Mouse (Mus musculus) ES-E14 (cell line): ENCODE results near the gene Kank2. TPM values are rescaled to one million over a fixed set of nuclear protein-coding genes. Genes with fewer than 3 reads are reported as not detected.

Experiments used
- DNase-seq: peaks from one replicate; pipeline ENCODE4 v3.0.0-alpha.2; 2013; ENCODE audit warnings: low read depth, low spot score
- H3K27ac ChIP-seq: 2 replicates; pipeline ENCODE4 v1.5.1; 2012; ENCODE audit warnings: low read depth, mild to moderate bottlenecking, low read length, moderate library complexity, mixed read lengths; ENCODE audit not compliant: poor library complexity, insufficient read depth, severe bottlenecking
- H3K36me3 ChIP-seq: 2 replicates; pipeline ENCODE4 v1.6.1; 2012; ENCODE audit warnings: mild to moderate bottlenecking, low read length, moderate library complexity, mixed read lengths; ENCODE audit not compliant: control insufficient read depth, poor library complexity, insufficient read depth, severe bottlenecking
- H3K4me1 ChIP-seq, 2 experiments: fragments of 150-350 bp in 1 of 2; sonication (generic) in 1 of 2; 2 replicates each; pipeline ENCODE4 v1.6.1; 2012; ENCODE audit warnings: low read length in 2 of 2, mild to moderate bottlenecking in 1 of 2, mixed read lengths in 1 of 2; ENCODE audit not compliant: control insufficient read depth in 2 of 2, insufficient read depth in 2 of 2, poor library complexity in 1 of 2
- H3K4me3 ChIP-seq, 2 experiments: fragments of 150-350 bp in 1 of 2; sonication (generic) in 1 of 2; 2 replicates each; pipeline ENCODE4 v1.5.1; 2012; ENCODE audit warnings: low read length in 2 of 2, low read depth in 1 of 2, mild to moderate bottlenecking in 1 of 2, mixed read lengths in 1 of 2; ENCODE audit not compliant: insufficient read depth in 1 of 2, poor library complexity in 1 of 2, severe bottlenecking in 1 of 2
- H3K9ac ChIP-seq: 2 replicates; pipeline ENCODE4 v1.6.1; 2012; ENCODE audit warnings: low read depth, mild to moderate bottlenecking, low read length, mixed read lengths; ENCODE audit not compliant: poor library complexity, insufficient read depth, severe bottlenecking
- H3K9me3 ChIP-seq: fragments of 150-350 bp; sonication (generic); 2 replicates; pipeline ENCODE4 v1.6.1; 2012; ENCODE audit warnings: low read depth, mild to moderate bottlenecking, low read length; ENCODE audit not compliant: control insufficient read depth, insufficient read depth
- CHD2 ChIP-seq: IDR thresholded peaks from 2 replicates; pipeline ENCODE4 v1.6.1; 2014; ENCODE audit warnings: mild to moderate bottlenecking, low read depth, low read length, inconsistent platforms
- HCFC1 ChIP-seq: IDR thresholded peaks from 2 replicates; pipeline ENCODE4 v1.6.1; 2012; ENCODE audit warnings: low read length, inconsistent platforms, borderline replicate concordance; ENCODE audit not compliant: insufficient read depth
- MAFK ChIP-seq: IDR thresholded peaks from 2 replicates; pipeline ENCODE4 v1.6.1; 2014; ENCODE audit warnings: mild to moderate bottlenecking, low read depth, low read length, inconsistent platforms; ENCODE audit not compliant: insufficient read depth
- ZC3H11A ChIP-seq: IDR thresholded peaks from 2 replicates; pipeline ENCODE4 v1.6.1; 2012; ENCODE audit warnings: low read depth, mild to moderate bottlenecking, inconsistent platforms, low read length, borderline replicate concordance
- ZNF384 ChIP-seq: IDR thresholded peaks from 2 replicates; pipeline ENCODE4 v1.6.1; 2012; ENCODE audit warnings: low read depth, low read length, inconsistent platforms
- in situ Hi-C, 2 experiments: fragments of 600-800 bp; cut with MboI; formaldehyde crosslinking; loops; one replicate each; pipeline ENCODE4 v1.15.1; 2025; ENCODE audit warnings: low sequenced_read_pairs in 2 of 2, inconsistent platforms in 1 of 2; ENCODE audit not compliant: unreplicated experiment in 2 of 2
- total RNA-seq: library from RNA; depleted of rRNA; stranded (reverse); fragments of 300-350 nt; gene quantifications from 2 replicates; pipeline ENCODE4 v1.2.3, GENCODE M21; 2012

The Kank2 gene
- total RNA-seq, 1 experiment: 32.6 TPM

DNA sequence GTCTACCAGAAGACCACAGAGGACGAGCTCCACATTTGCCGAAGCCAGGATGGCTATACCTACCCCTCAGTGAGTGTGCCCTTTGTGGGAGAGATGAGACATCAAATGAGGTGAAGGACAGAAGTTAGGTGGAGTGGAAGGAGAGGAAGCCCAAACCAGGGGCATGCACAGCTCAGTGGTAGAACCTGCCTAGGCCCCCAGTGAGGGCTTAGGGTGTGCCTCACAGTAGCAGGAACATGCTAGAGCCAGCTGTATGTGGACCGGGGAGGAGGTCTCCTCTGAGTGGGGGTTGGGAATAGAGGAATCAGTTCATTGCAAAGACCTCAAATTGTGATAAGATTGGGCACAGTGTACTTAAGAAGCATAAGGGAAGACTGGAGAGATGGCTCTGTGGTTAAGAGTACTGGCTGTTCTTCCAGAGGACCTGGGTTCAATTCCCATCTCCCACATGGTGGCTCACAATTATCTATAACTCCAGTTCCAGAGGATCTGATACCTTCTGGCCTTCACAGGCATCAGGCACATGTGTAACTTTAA is 51.2 kb downstream of the Kank2 start:
- DNase-seq: no peak

DNA sequence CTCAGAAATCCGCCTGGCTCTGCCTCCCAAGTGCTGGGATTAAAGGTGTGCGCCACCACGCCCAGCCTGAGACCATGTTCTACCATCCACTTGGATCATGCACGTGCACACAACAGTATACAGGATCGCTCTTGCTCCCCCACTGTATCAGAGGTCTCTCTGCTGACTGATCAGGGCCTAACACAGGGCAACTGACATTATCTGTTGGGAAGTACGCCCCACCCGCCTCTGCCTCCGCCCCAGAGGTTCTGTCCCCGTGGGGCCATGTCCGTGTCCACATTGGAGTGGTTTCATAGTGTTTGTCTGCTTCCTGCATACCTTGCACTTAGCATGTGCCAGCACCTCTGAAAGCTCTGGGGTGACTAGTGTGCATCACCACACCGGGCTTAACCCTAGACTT is 57.0 kb downstream of the Kank2 start:
- TF ChIP-seq MAFK (no peak), ZNF384 (no peak), HCFC1 (no peak), ZC3H11A (no peak), CHD2 (no peak)
- H3K4me1 ChIP-seq: no peaks in the 10 kb centered on the region
- H3K27ac ChIP-seq: no peak overlapping the region
- no peak overlapping the region for H3K4me3 ChIP-seq
- H3K36me3 ChIP-seq: peaks cover 85% of the 10 kb centered on the region
- in situ Hi-C loops: no loop called here
- DNase-seq: no peak
- H3K9ac ChIP-seq: no peak overlapping the region
- no peaks in the 10 kb centered on the region for H3K9me3 ChIP-seq

More for the DNA sequence above, 51.2 kb downstream of the Kank2 start:
- H3K4me3 ChIP-seq: no peak overlapping the region
- in situ Hi-C loops: no loop called here
- no peak overlapping the region for H3K9ac ChIP-seq
- no peaks in the 10 kb centered on the region for H3K9me3 ChIP-seq
- no peak overlapping the region for H3K27ac ChIP-seq
- H3K4me1 ChIP-seq: peaks cover 0 to 14% of the 10 kb centered on the region in 2 experiments; a peak in 2 of 4 replicates
- H3K36me3 ChIP-seq: peaks cover 58% of the 10 kb centered on the region
- TF ChIP-seq ZC3H11A (no peak), MAFK (no peak), ZNF384 (no peak), HCFC1 (no peak), CHD2 (no peak)

DNA sequence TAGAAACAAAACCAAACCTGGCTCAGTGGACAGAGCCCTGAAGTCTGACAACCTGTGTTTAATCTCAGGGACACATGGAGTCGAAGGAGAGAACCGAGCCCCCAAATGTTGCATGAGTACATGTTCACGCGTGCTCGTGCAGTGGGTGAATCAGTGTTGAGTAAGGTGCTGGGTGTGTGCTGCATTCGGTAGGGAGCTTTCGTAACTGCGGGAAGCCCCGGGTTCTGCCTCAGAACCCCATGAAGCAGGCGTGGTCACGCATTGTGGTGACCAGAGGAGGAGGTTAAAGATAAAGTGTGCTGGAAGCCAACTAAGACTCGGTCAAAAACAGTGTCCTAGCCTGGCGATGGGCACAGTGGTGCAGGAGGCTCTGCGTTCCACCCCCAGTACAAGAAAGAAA is 58.1 kb downstream of the Kank2 start:
- no peak for DNase-seq
- in situ Hi-C loops: no loop called here
- Histone ChIP-seq H3K4me3 (no peak overlapping the region), H3K9me3 (no peaks in the 10 kb centered on the region), H3K27ac (no peak overlapping the region), H3K4me1 (no peaks in the 10 kb centered on the region), H3K36me3 (peaks cover 82% of the 10 kb centered on the region), H3K9ac (no peak overlapping the region)
- TF ChIP-seq CHD2 (no peak), MAFK (no peak), ZNF384 (no peak; the same call in 1 of the 2 replicates), ZC3H11A (no peak), HCFC1 (no peak)

DNA sequence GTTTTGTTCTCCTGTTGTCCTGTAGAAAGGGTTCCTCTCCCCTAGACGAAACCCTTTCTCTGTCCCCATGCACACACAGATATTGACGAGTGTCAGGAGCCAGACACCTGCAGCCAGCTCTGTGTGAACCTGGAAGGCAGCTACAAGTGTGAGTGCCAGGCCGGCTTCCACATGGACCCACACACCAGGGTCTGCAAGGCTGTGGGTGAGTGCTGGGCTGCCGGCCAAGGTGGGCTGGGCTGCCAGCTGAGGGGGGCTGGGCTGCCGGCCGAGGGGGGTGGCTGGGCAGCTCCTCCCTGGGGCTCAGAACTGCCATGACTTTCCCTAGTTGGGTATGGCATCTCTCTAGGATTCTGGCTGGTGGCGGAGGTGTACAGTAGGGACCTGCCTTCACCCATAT is 59.8 kb downstream of the Kank2 start:
- no peak for DNase-seq
- in situ Hi-C loops: no loop called here

DNA sequence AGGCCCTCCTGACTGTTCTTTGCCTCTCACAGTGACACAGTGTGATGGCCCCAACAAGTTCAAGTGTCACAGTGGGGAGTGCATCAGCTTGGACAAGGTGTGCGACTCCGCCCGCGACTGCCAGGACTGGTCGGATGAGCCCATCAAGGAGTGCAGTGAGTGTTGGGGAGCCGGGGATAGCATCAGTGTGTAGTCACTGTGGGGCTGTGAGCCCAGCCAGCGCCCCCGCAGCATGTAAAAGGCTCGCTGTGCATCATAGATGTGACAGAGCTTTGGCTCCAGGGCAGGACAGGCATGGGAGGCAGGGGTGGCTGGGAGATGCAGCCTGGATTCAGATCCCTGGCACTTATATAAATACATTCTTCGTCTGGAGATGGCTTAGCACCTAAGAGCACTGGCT is 61.4 kb downstream of the Kank2 start:
- no peak for DNase-seq
- H3K27ac ChIP-seq: no peak overlapping the region
- H3K36me3 ChIP-seq: peaks cover 86% of the 10 kb centered on the region
- no peaks in the 10 kb centered on the region for H3K9me3 ChIP-seq
- in situ Hi-C loops: no loop called here
- H3K4me3 ChIP-seq: no peak overlapping the region
- no peak for TF ChIP-seq ZNF384
- TF ChIP-seq CHD2: no peak
- TF ChIP-seq HCFC1: no peak
- TF ChIP-seq MAFK: no peak
- TF ChIP-seq ZC3H11A: no peak
- no peaks in the 10 kb centered on the region; a peak in 1 of 4 replicates for H3K4me1 ChIP-seq
- H3K9ac ChIP-seq: no peak overlapping the region

More for the DNA sequence above, 59.8 kb downstream of the Kank2 start:
- H3K27ac ChIP-seq: no peak overlapping the region
- peaks cover 81% of the 10 kb centered on the region for H3K36me3 ChIP-seq
- no peaks in the 10 kb centered on the region for H3K4me1 ChIP-seq
- no peaks in the 10 kb centered on the region for H3K9me3 ChIP-seq
- H3K4me3 ChIP-seq: no peak overlapping the region
- no peak for TF ChIP-seq CHD2
- no peak for TF ChIP-seq ZC3H11A
- TF ChIP-seq HCFC1: no peak
- no peak for TF ChIP-seq MAFK
- no peak for TF ChIP-seq ZNF384
- no peak overlapping the region for H3K9ac ChIP-seq
